Mouse (Mus musculus) brain, adult 10 weeks (tissue): ENCODE measurements around the gene Ins1. TPM values are rescaled to one million over a fixed set of nuclear protein-coding genes. Genes with fewer than 3 reads are reported as not detected.

Experiments
- polyA plus RNA-seq: library from polyadenylated mRNA; stranded (reverse); fragments of 350-450 nt; fragmentation: Illumina TruSeq; extraction: RNeasy Lipid Tissue Mini Kit (QIAGEN cat#74804); gene quantifications from one replicate; pipeline ENCODE4 v1.2.3, GENCODE M21; 2015; ENCODE audit warnings: low read depth, low replicate concordance

Gene Ins1
- not detected for polyA plus RNA-seq

GRCm38 (mm10) chr19:52263997-52264396 is at the start of gene Ins1:
TSS of gene Ins1 (plus strand) at chr19:52264297.

